Mouse (Mus musculus) forebrain, embryonic 12.5 days (tissue): Measurements from ENCODE around the gene Mrpl10. TPM values are rescaled to one million over a fixed set of nuclear protein-coding genes. Genes with fewer than 3 reads are reported as not detected.

ENCODE experiments used
- ATAC-seq: fragments of 200-750 bp; cut with Nextera tagmentation; 2 replicates; pipeline ENCODE4 v1.8.0; 2017; ENCODE audit warnings: moderate TSS enrichment; ENCODE audit not compliant: low FRiP score
- H3K27ac ChIP-seq: fragments of 300-500 bp; sonication (generic); 2 replicates; pipeline ENCODE4 v1.5.1; 2016; ENCODE audit warnings: mild to moderate bottlenecking
- H3K27me3 ChIP-seq: fragments of 300-500 bp; sonication (generic); 2 replicates; pipeline ENCODE4 v1.6.1; 2016; ENCODE audit warnings: mild to moderate bottlenecking
- H3K36me3 ChIP-seq: fragments of 300-500 bp; sonication (generic); replicated peaks from 2 replicates; pipeline ENCODE4 v1.6.1; 2016; ENCODE audit warnings: mild to moderate bottlenecking
- H3K4me1 ChIP-seq: fragments of 300-500 bp; sonication (generic); 2 replicates; pipeline ENCODE4 v1.6.1; 2016
- H3K4me2 ChIP-seq: fragments of 300-500 bp; sonication (generic); 2 replicates; pipeline ENCODE4 v1.6.1; 2016; ENCODE audit warnings: mild to moderate bottlenecking, moderate library complexity
- H3K4me3 ChIP-seq: fragments of 300-500 bp; sonication (generic); replicated peaks from 2 replicates; pipeline ENCODE4 v1.5.1; 2016; ENCODE audit warnings: mild to moderate bottlenecking
- H3K9ac ChIP-seq: fragments of 300-500 bp; sonication (generic); 2 replicates; pipeline ENCODE4 v1.6.1; 2016; ENCODE audit warnings: mild to moderate bottlenecking
- H3K9me3 ChIP-seq: fragments of 300-500 bp; sonication (generic); 2 replicates; pipeline ENCODE4 v1.6.1; 2016
- WGBS: fragments of 180-500 bp; shearing (Covaris S2); methylation state at CpG from one replicate; pipeline ENCODE4 v1.1.7; 2016; 5-methylcytosine and 5-hydroxymethylcytosine counted together
- polyA plus RNA-seq: library from polyadenylated mRNA; unstranded; fragments of >200 nt; fragmentation: Nextera tagmentation; extraction: Ambion mirVana; gene quantifications from 2 replicates; pipeline ENCODE4 v1.2.1, GENCODE M21; 2016

Mrpl10 gene
- polyA plus RNA-seq, 1 experiment from 2014 or later = 65.8 TPM

GRCm38 (mm10) chr11:97017696-97018582 lies 23.4 kb upstream of the Mrpl10 start:
- Histone ChIP-seq H3K36me3 (no peaks in the 10 kb centered on the region), H3K4me3 (peak overlapping the region; percentile 32), H3K9me3 (no peaks in the 10 kb centered on the region), H3K4me2 (peak overlapping the region; percentile 46), H3K4me1 (peaks cover 26% of the 10 kb centered on the region), H3K27ac (no peak overlapping the region), H3K27me3 (peaks cover 95% of the 10 kb centered on the region), H3K9ac (no peak overlapping the region)
- ATAC-seq = no peak
- 1% methylated on average over 36 of the region's 36 CpGs for whole genome bisulfite sequencing

- under 1% methylated on average over 52 of the region's 68 CpGs for WGBS
- peak overlapping the region; percentile 32 for H3K4me3 ChIP-seq
- no peak overlapping the region for H3K9ac ChIP-seq
- H3K36me3 ChIP-seq = no peaks in the 10 kb centered on the region
- H3K27me3 ChIP-seq = peaks cover 95% of the 10 kb centered on the region
- H3K27ac ChIP-seq = no peak overlapping the region
- H3K4me1 ChIP-seq = peaks cover 26% of the 10 kb centered on the region
- H3K9me3 ChIP-seq = no peaks in the 10 kb centered on the region
- no peak for ATAC-seq
- H3K4me2 ChIP-seq = peak overlapping the region; percentile 46
Measured at GRCm38 (mm10) chr11:97018583-97019344, 22.6 kb upstream of the Mrpl10 start.

DNA sequence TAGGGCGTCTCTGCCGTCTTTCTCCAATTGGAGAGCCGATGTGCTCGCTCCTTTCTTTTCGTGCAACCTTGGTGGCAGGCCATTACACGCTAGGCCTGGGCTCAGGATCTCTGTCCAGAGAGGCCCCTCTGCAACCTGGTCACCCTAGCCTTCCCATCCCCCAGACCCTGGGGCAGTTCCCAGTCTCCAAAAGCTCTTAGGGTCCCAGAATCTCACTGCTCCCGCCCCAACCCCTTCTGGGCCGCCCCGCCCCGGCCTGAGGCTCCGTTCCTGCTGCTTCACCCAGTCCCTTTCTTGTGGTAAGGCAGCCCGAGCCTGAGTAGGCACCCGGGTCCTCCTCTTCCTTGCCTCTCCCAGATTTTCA lies 22.0 kb upstream of the Mrpl10 start:
- peaks cover 96% of the 10 kb centered on the region for H3K27me3 ChIP-seq
- no peak overlapping the region for H3K27ac ChIP-seq
- no peak overlapping the region for H3K9ac ChIP-seq
- peaks cover 26% of the 10 kb centered on the region for H3K4me1 ChIP-seq
- no peak for ATAC-seq
- H3K4me2 ChIP-seq = no peak overlapping the region
- H3K9me3 ChIP-seq = no peaks in the 10 kb centered on the region
- H3K36me3 ChIP-seq = no peaks in the 10 kb centered on the region
- 2% methylated on average over 13 of the region's 13 CpGs for WGBS
- no peak overlapping the region for H3K4me3 ChIP-seq

DNA sequence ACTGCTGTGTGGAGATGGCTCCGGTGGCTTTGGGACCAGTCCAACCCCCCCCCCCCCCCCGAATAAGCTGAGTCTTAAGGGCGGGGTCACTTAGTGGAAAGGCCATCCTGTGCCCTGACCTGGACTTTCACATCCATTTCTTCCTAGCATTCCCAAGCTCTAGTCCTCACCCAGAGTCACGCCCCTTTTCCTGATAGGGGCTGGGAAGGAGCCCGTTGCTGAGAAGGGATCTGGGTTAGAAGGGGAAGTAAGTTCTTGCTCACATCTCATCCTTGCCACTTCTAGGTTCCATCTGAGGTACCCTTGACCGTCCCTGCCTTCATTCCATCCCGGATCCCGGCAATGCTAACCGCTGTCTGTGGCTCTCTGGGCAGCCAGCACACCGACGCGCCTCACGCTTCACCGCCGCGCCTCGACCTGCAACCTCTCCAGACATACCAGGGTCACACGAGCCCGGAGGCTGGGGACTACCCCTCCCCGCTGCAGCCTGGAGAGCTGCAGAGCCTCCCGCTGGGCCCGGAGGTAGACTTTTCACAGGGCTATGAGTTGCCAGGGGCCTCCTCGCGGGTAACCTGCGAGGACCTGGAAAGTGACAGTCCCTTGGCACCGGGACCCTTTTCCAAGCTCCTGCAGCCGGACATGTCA lies 20.1 kb upstream of the Mrpl10 start:
- peaks cover 40% of the 10 kb centered on the region for H3K4me1 ChIP-seq
- peaks cover 95% of the 10 kb centered on the region for H3K27me3 ChIP-seq
- peak overlapping the region; percentile 46 for H3K4me3 ChIP-seq
- no peaks in the 10 kb centered on the region for H3K9me3 ChIP-seq
- no peak for ATAC-seq
- H3K9ac ChIP-seq = 0 out of 2 replicates have a peak overlapping the region, but pooled peaks have one; percentile 21
- peak overlapping the region; percentile 73 for H3K4me2 ChIP-seq
- WGBS = 2% methylated on average over 26 of the region's 27 CpGs
- no peaks in the 10 kb centered on the region for H3K36me3 ChIP-seq
- H3K27ac ChIP-seq = no peak overlapping the region

GRCm38 (mm10) chr11:97021873-97022484 lies 19.4 kb upstream of the Mrpl10 start:
- peak overlapping the region; percentile 73 for H3K4me2 ChIP-seq
- peak overlapping the region; percentile 59 for H3K9ac ChIP-seq
- 1% methylated on average over 50 of the region's 50 CpGs for WGBS
- peak overlapping the region; percentile 46 for H3K4me3 ChIP-seq
- peaks cover 40% of the 10 kb centered on the region for H3K4me1 ChIP-seq
- H3K27ac ChIP-seq = no peak overlapping the region
- H3K9me3 ChIP-seq = no peaks in the 10 kb centered on the region
- peaks cover 88% of the 10 kb centered on the region for H3K27me3 ChIP-seq
- peak; percentile 66; the same call in 1 of the 2 replicates for ATAC-seq
- H3K36me3 ChIP-seq = no peaks in the 10 kb centered on the region

- 21% methylated on average over 10 of the region's 10 CpGs for whole genome bisulfite sequencing
- H3K9me3 ChIP-seq = no peaks in the 10 kb centered on the region
- H3K36me3 ChIP-seq = no peaks in the 10 kb centered on the region
- H3K9ac ChIP-seq = no peak overlapping the region
- H3K27ac ChIP-seq = no peak overlapping the region
- no peak overlapping the region for H3K4me2 ChIP-seq
- H3K27me3 ChIP-seq = peaks cover 59% of the 10 kb centered on the region
- H3K4me1 ChIP-seq = peaks cover 32% of the 10 kb centered on the region
- H3K4me3 ChIP-seq = no peak overlapping the region
- ATAC-seq = no peak
Measured at GRCm38 (mm10) chr11:97024977-97025376, 16.4 kb upstream of the Mrpl10 start.

GRCm38 (mm10) chr11:97025721-97026344 lies 15.5 kb upstream of the Mrpl10 start:
- Histone ChIP-seq H3K4me2 (peak overlapping the region; percentile 45), H3K27me3 (peaks cover 50% of the 10 kb centered on the region), H3K9me3 (no peaks in the 10 kb centered on the region), H3K4me1 (peaks cover 40% of the 10 kb centered on the region), H3K36me3 (no peaks in the 10 kb centered on the region), H3K27ac (peak overlapping the region; percentile 75), H3K4me3 (peak overlapping the region; percentile 19), H3K9ac (peak overlapping the region; percentile 51)
- WGBS = 3% methylated on average over 17 of the region's 17 CpGs
- ATAC-seq = peak; percentile 25; the same call in 1 of the 2 replicates

DNA sequence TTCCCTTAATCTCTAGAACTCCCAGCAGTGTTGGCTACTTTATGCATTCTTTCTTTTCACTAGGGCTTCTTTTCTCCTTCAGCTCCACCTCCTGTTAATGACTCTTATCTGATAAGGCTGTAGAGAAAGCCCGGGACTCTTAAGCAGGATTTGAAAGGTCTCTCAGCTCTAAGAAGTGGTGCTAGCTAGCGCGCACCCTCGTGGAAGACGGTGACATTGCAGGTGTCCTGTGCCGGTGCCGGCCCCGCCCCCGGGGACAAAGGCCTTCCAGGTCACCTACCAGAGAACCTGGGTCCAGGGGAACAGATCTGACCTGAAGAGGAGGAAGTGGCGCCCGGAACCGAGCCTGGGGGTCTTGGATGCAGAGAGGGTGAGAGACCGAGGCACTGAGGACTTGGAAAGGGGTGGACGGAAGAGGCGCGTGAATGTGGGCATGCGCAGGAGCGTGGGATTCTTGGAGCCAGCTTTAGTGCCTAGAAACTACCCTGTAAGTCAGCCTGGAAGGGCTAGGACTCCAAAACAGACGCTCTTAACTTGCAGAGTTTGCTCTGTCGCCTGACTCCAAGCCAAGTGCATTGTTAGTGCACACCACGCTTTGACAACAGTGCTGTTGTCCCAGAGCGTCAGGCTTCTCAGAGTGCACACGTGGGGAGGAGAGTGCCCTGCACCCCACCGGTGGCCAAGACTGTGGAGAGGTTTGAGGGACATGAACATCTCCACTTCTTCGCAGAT lies 11.5 kb upstream of the Mrpl10 start, which contains the start of gene Scrn2:
Gene Scrn2 (plus strand): TSS at position 253 of the 732 bp plus-strand sequence.
- Histone ChIP-seq H3K9ac (peak within 1 kb of the TSS; percentile 64), H3K27ac (peak within 1 kb of the TSS; percentile 51; the same call in 1 of the 2 replicates), H3K27me3 (peaks cover 10% of the 10 kb centered on the region), H3K36me3 (peaks cover 9% of the 10 kb centered on the region; the same call in 1 of the 2 replicates), H3K4me2 (peak within 1 kb of the TSS; percentile 75), H3K4me1 (peaks cover 23% of the 10 kb centered on the region), H3K4me3 (peak within 1 kb of the TSS; percentile 54), H3K9me3 (no peaks in the 10 kb centered on the region)
- ATAC-seq = peak; percentile 75
- WGBS = 1% methylated on average over 25 of the region's 25 CpGs

DNA sequence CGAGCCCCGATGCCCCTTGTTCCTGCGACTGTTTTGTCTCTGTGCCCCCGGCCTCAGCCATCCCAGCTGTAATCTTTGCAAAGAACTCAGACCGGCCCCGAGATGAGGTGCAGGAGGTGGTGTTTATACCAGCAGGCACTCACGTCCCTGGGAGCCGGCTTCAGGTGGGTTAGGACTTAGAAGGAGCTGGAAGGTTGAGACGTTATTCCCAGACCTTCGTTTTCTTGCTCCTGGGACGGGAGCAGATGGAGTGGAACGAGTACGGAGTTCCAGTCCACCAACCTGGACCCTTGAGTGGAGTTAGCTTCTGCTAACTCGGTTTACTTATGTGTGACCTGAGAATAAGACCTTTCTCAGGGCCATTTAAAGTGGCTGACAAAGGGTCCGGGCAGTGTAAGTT lies 10.9 kb upstream of the Mrpl10 start:
- no peaks in the 10 kb centered on the region for H3K9me3 ChIP-seq
- ATAC-seq = no peak
- H3K9ac ChIP-seq = peak overlapping the region; percentile 64
- peaks cover 9% of the 10 kb centered on the region; the same call in 1 of the 2 replicates for H3K36me3 ChIP-seq
- 19% methylated on average over 15 of the region's 15 CpGs for WGBS
- H3K4me2 ChIP-seq = peak overlapping the region; percentile 75
- peak overlapping the region; percentile 54 for H3K4me3 ChIP-seq
- H3K27ac ChIP-seq = no peak overlapping the region
- peaks cover 4% of the 10 kb centered on the region for H3K27me3 ChIP-seq
- peaks cover 18% of the 10 kb centered on the region for H3K4me1 ChIP-seq

DNA sequence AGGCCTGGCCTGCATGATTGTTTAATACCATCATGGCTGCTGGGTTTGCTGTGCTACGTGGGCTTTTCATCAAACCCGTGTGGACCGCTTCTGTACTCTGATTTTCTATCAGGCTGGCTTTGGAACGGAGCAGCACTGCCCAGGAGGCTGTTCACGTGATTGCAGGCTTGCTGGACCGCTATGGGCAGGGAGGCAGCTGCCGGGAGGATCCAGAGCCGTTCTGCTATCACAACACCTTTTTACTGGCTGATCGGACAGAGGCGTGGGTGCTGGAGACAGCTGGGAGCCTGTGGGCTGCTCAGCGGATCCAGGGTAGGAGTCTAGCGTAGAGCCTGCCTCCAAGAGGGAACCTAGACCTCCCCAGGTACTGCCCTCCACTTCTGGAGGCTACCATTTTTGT lies 9.4 kb upstream of the Mrpl10 start:
- no peaks in the 10 kb centered on the region for H3K27me3 ChIP-seq
- H3K4me2 ChIP-seq = no peak overlapping the region
- H3K36me3 ChIP-seq = peaks cover 9% of the 10 kb centered on the region; the same call in 1 of the 2 replicates
- H3K9ac ChIP-seq = no peak overlapping the region
- no peak overlapping the region for H3K27ac ChIP-seq
- no peak for ATAC-seq
- peaks cover 10% of the 10 kb centered on the region for H3K4me1 ChIP-seq
- no peaks in the 10 kb centered on the region for H3K9me3 ChIP-seq
- 89% methylated on average over 12 of the region's 12 CpGs for WGBS
- no peak overlapping the region for H3K4me3 ChIP-seq

GRCm38 (mm10) chr11:97032499-97032898 lies 8.9 kb upstream of the Mrpl10 start:
- H3K4me3 ChIP-seq = no peak overlapping the region

More at GRCm38 (mm10) chr11:97032499-97032898, 8.9 kb upstream of the Mrpl10 start:
- no peak for ATAC-seq
- 88% methylated on average over 4 of the region's 4 CpGs for WGBS
- Histone ChIP-seq H3K4me1 (peaks cover 10% of the 10 kb centered on the region), H3K9ac (no peak overlapping the region), H3K9me3 (no peaks in the 10 kb centered on the region), H3K27ac (no peak overlapping the region), H3K4me2 (no peak overlapping the region), H3K36me3 (peaks cover 9% of the 10 kb centered on the region; the same call in 1 of the 2 replicates), H3K27me3 (no peaks in the 10 kb centered on the region)
